Mouse (Mus musculus) hindbrain, postnatal 0 days (tissue): ENCODE results near the gene Gadd45b. TPM values are rescaled to one million over a fixed set of nuclear protein-coding genes. Genes with fewer than 3 reads are reported as not detected.

Source experiments
- ATAC-seq: fragments of 200-750 bp; cut with Nextera tagmentation; 2 replicates; pipeline ENCODE4 v1.8.0; 2017; ENCODE audit warnings: mild to moderate bottlenecking, moderate TSS enrichment, moderate library complexity
- DNase-seq: peaks from one replicate; pipeline ENCODE4 v3.0.0-alpha.2; 2015; ENCODE audit warnings: low spot score
- H3K27ac ChIP-seq: fragments of 300-500 bp; sonication (generic); 2 replicates; pipeline ENCODE4 v1.5.1; 2014; ENCODE audit warnings: mild to moderate bottlenecking
- H3K27me3 ChIP-seq: fragments of 300-500 bp; sonication (generic); 2 replicates; pipeline ENCODE4 v1.6.1; 2014; ENCODE audit warnings: low read length, mixed read lengths; ENCODE audit not compliant: insufficient read depth
- H3K36me3 ChIP-seq: fragments of 300-500 bp; sonication (generic); 2 replicates; pipeline ENCODE4 v1.6.1; 2014; ENCODE audit warnings: low read length, mixed read lengths; ENCODE audit not compliant: insufficient read depth
- H3K4me1 ChIP-seq: fragments of 300-500 bp; sonication (generic); 2 replicates; pipeline ENCODE4 v1.6.1; 2014; ENCODE audit warnings: antibody characterized with exemption, low read length, mixed read lengths; ENCODE audit not compliant: insufficient read depth
- H3K4me2 ChIP-seq: fragments of 300-500 bp; sonication (generic); 2 replicates; pipeline ENCODE4 v1.6.1; 2014; ENCODE audit warnings: low read depth, mild to moderate bottlenecking, low read length, moderate library complexity, mixed read lengths
- H3K4me3 ChIP-seq: fragments of 300-500 bp; sonication (generic); 2 replicates; pipeline ENCODE4 v1.5.1; 2014; ENCODE audit warnings: low read length
- H3K9ac ChIP-seq: fragments of 300-500 bp; sonication (generic); replicated peaks from 2 replicates; pipeline ENCODE4 v1.6.1; 2014; ENCODE audit warnings: mild to moderate bottlenecking, low read length, moderate library complexity, mixed read lengths
- H3K9me3 ChIP-seq: fragments of 300-500 bp; sonication (generic); 2 replicates; pipeline ENCODE4 v1.6.1; 2016; ENCODE audit warnings: low read length, mixed read lengths
- CTCF ChIP-seq: IDR thresholded peaks from 2 replicates; pipeline ENCODE4 v1.5.1; 2016; ENCODE audit warnings: antibody characterized with exemption, control low read depth, low read depth
- WGBS: fragments of 180-500 bp; shearing (Covaris S2); extraction: QIAGEN DNeasy Blood & Tissue Kit; methylation state at CpG from one replicate; pipeline ENCODE4 v1.1.7; 2014; 5-methylcytosine and 5-hydroxymethylcytosine counted together
- polyA plus RNA-seq: library from polyadenylated mRNA; unstranded; fragments of >200 nt; fragmentation: Nextera tagmentation; extraction: Ambion mirVana; gene quantifications from 2 replicates; pipeline ENCODE4 v1.2.1, GENCODE M21; 2015
- total RNA-seq: library from RNA; depleted of rRNA; stranded (reverse); fragments of >200 nt; gene quantifications from 2 replicates; pipeline ENCODE4 v1.2.3, GENCODE M21; 2014

The Gadd45b gene
- total and polyA plus RNA-seq, 2 experiments from 2014 or later, result 8.2 to 8.6 TPM

DNA sequence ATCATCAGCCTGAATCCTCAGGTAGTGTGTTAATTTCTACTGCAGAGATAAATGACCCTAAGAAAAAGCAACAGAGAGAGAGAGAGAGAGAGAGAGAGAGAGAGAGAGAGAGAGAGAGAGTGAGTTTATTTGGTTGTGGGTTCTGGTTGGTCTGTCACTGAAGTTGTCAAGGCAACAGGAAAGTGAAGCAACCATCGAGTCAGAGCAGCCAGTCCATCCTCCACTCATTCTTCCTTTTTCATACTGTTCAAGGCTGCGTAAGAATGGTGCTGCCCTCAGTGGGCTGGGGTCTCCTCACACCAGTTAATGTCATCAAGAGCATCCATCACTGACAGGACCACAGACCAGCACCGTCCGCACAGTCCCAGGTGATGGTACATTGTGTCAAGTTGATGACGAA, 14.4 kb downstream of the Gadd45b start:
- ATAC-seq, result no peak
- WGBS, result 77% methylated on average over 5 of the region's 5 CpGs
- no peak overlapping the region for H3K27ac ChIP-seq
- H3K4me3 ChIP-seq, result no peak overlapping the region
- no peaks in the 10 kb centered on the region for H3K36me3 ChIP-seq
- H3K4me1 ChIP-seq, result peaks cover 7% of the 10 kb centered on the region
- no peak for DNase-seq
- TF ChIP-seq CTCF, result no peak
- H3K4me2 ChIP-seq, result no peak overlapping the region
- H3K9me3 ChIP-seq, result no peaks in the 10 kb centered on the region
- no peak overlapping the region for H3K9ac ChIP-seq
- no peaks in the 10 kb centered on the region for H3K27me3 ChIP-seq

DNA sequence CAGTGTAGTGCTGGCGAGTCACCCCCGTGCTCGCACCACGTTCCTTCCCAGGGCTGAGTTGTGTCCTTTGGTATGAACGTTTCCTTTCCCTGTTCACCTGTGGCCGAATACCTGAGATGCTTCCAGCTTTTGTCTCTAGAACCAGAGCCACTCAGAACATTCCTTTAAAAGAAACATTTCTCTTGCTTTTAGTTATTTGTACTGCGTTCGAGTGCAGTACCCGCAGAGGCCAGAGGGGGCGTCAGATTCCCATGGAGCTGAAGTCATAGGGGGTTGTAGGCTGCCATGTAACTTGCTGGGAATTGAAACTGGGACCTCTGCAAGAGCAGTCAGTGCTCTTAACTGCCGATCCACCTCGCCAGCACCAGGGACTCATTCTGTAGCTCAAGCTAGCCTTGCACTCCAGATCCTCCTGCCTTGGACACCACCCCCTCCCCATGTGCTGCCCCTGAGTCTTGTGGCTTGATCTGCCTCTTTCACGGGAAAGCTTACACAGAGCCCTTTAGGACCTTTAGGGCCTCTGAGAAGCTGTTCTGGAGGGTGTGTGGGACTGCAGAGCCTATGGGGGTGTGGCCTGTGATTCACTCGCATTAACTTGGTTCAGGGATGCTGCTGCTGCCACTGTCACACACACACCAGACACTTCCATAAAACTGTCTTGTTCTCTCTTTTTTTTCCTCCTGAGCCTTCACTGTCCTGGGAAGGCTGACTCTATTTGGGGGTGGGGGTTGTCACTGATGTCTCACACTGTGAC, 17.0 kb downstream of the Gadd45b start:
- H3K4me3 ChIP-seq, result no peak overlapping the region
- no peaks in the 10 kb centered on the region for H3K36me3 ChIP-seq
- DNase-seq, result no peak
- TF ChIP-seq CTCF, result peak; percentile 59
- H3K4me1 ChIP-seq, result 0 out of 2 replicates have a peak, but pooled peaks cover 3% of the 10 kb centered on the region
- ATAC-seq, result no peak
- H3K27me3 ChIP-seq, result no peaks in the 10 kb centered on the region
- H3K4me2 ChIP-seq, result no peak overlapping the region
- H3K27ac ChIP-seq, result no peak overlapping the region
- 71% methylated on average over 14 of the region's 14 CpGs for WGBS
- no peaks in the 10 kb centered on the region for H3K9me3 ChIP-seq
- H3K9ac ChIP-seq, result no peak overlapping the region

DNA sequence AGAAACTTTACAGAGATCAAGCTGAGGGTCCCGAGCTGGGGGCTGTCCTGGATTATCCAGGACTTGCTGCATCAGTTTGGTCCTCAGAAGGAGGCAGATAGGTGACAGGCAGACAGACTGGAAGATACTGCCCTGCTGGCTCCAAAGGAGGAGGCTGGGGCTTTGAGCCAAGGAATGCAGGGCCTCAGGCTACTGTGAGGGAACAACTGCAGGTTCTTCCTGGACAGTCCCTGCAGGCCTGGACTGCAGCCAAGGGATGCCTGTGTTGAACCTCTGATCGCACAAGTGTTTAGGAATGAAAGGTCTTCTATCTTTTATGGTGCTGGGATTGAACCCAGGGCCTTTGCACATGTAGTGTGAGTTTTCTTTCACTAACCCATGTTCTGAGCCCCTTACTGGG, 17.9 kb downstream of the Gadd45b start:
- H3K4me3 ChIP-seq, result no peak overlapping the region
- DNase-seq, result no peak
- H3K9me3 ChIP-seq, result no peaks in the 10 kb centered on the region
- no peaks in the 10 kb centered on the region for H3K36me3 ChIP-seq
- TF ChIP-seq CTCF, result no peak
- no peak overlapping the region for H3K9ac ChIP-seq
- no peak for ATAC-seq
- no peak overlapping the region for H3K4me2 ChIP-seq
- 0 out of 2 replicates have a peak, but pooled peaks cover 3% of the 10 kb centered on the region for H3K4me1 ChIP-seq
- no peak overlapping the region for H3K27ac ChIP-seq
- no peaks in the 10 kb centered on the region for H3K27me3 ChIP-seq
- 31% methylated on average over 2 of the region's 2 CpGs for WGBS

DNA sequence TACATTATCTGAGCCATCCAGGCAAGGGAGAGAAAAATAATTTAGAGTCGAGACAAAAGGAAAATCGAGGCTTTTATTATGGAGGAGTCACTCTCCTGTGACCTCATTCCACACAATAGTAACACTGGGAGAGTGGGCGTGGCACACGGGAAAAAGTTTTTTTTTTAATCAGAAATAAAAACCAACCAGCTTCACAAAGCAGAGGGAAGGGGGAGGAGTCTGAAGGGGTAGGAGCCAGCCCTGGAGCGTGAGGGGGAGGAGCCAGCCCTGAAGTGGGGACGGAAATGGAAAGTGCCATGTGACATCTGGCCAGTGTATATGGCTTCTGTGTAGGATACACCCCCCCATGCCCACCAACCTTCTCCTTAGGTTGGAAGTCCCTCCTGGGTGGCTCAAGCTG, 18.7 kb downstream of the Gadd45b start:
- ATAC-seq, result no peak
- Histone ChIP-seq H3K4me3 (no peak overlapping the region), H3K27ac (no peak overlapping the region), H3K9ac (no peak overlapping the region), H3K36me3 (no peaks in the 10 kb centered on the region), H3K27me3 (no peaks in the 10 kb centered on the region), H3K4me2 (no peak overlapping the region), H3K9me3 (no peaks in the 10 kb centered on the region), H3K4me1 (0 out of 2 replicates have a peak, but pooled peaks cover 3% of the 10 kb centered on the region)
- no peak for TF ChIP-seq CTCF
- 40% methylated on average over 6 of the region's 6 CpGs for WGBS
- no peak for DNase-seq

DNA sequence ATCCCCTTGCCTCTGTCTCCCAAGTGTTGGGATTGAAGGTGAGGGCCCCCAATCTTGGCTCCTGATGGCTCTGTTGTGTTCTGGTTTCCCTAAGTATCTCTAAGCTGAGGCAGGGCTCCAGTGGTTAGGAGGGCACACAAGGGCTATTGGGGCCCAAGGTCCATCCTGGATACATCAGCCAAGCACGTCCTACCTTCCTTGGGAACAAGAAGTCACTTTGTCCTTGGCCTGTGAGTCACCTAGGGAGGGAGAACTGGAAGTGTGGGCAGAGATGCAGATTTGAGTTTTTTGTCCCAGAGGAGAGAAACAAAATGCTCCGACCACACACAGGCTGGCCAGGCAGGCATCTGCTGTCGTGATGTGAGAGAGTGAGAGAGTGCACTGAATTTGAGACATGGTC, 19.2 kb downstream of the Gadd45b start:
- Histone ChIP-seq H3K4me3 (no peak overlapping the region), H3K27ac (no peak overlapping the region), H3K36me3 (no peaks in the 10 kb centered on the region), H3K4me1 (0 out of 2 replicates have a peak, but pooled peaks cover 3% of the 10 kb centered on the region), H3K9ac (no peak overlapping the region), H3K4me2 (no peak overlapping the region), H3K27me3 (no peaks in the 10 kb centered on the region), H3K9me3 (no peaks in the 10 kb centered on the region)
- no peak for DNase-seq
- no peak for TF ChIP-seq CTCF
- ATAC-seq, result no peak
- 61% methylated on average over 3 of the region's 3 CpGs for WGBS

DNA sequence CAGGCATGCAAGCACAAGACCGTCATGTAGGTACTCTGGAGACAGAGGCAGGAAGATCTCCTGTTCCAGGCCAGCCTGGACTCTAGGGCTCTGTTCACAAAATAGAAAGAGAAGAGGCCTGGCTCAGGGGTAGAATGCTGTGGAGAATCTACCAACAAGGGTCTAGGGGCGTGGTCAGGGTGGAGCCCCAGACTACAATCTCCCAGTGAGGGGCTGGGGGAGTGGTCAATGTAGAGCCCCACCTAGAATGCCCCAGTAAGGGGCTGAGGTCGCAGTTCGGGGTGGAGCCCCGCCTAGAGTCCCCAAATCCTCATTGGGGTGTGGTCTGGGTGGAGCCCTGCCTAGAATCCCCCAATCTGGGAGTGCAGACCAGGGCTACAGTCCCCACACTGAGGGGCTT, 20.4 kb downstream of the Gadd45b start:
- TF ChIP-seq CTCF, result no peak
- H3K4me1 ChIP-seq, result 0 out of 2 replicates have a peak, but pooled peaks cover 3% of the 10 kb centered on the region
- no peak for ATAC-seq
- no peak overlapping the region for H3K27ac ChIP-seq
- H3K27me3 ChIP-seq, result no peaks in the 10 kb centered on the region
- no peaks in the 10 kb centered on the region for H3K36me3 ChIP-seq
- no peak overlapping the region for H3K9ac ChIP-seq
- 36% methylated on average over 5 of the region's 5 CpGs for WGBS
- H3K9me3 ChIP-seq, result no peaks in the 10 kb centered on the region
- no peak for DNase-seq
- no peak overlapping the region for H3K4me2 ChIP-seq
- no peak overlapping the region for H3K4me3 ChIP-seq

DNA sequence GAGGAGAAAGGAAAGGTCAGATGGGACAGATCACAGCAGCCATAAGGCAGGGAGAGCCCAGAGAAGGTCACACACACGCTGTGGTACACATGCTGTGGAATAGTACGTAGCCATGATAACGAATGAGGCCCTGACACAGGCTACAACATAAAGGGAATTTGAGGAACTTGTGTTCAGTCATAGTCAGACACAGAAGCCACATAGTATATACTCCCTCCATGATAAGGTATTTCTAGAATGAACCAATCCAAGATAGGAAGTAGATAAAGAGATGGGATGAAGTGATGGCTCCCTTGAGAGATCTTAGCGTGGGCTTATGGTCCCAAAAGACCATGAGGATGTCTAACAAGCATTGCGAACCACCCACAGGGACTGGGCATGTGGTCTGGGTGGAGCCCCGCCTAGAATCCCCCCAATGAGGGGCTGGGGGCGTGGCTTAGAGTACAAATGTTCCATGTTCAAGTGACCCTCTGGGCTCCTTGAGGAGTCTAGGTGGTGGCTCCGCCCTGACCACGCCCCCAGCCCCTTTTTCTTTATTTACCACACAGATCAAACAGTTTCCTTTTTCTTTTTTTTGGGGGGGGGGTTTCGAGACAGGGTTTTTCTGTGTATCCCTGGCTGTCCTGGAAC, 22.0 kb downstream of the Gadd45b start:
- Histone ChIP-seq H3K4me3 (no peak overlapping the region), H3K27me3 (no peaks in the 10 kb centered on the region), H3K4me1 (0 out of 2 replicates have a peak, but pooled peaks cover 3% of the 10 kb centered on the region), H3K36me3 (no peaks in the 10 kb centered on the region), H3K9ac (no peak overlapping the region), H3K9me3 (no peaks in the 10 kb centered on the region), H3K27ac (no peak overlapping the region), H3K4me2 (no peak overlapping the region)
- 79% methylated on average over 10 of the region's 10 CpGs for WGBS
- ATAC-seq, result no peak
- no peak for TF ChIP-seq CTCF
- DNase-seq, result no peak
